Mouse (Mus musculus) kidney, adult 2 months (tissue): ENCODE measurements around the gene Large2.

Experiments
- CTCF ChIP-seq: fragments of 200-500 bp; conservative IDR thresholded peaks from 2 replicates; pipeline ENCODE4 v1.5.1; 2011; ENCODE audit warnings: low read depth, mild to moderate bottlenecking, control low read depth, low read length, moderate library complexity, mixed read lengths; ENCODE audit not compliant: insufficient read depth, insufficient read length
- POLR2A ChIP-seq: fragments of 200-500 bp; IDR thresholded peaks from one replicate; pipeline ENCODE4 v1.6.1; 2011; ENCODE audit warnings: low read depth, low read length, control low read depth

DNA sequence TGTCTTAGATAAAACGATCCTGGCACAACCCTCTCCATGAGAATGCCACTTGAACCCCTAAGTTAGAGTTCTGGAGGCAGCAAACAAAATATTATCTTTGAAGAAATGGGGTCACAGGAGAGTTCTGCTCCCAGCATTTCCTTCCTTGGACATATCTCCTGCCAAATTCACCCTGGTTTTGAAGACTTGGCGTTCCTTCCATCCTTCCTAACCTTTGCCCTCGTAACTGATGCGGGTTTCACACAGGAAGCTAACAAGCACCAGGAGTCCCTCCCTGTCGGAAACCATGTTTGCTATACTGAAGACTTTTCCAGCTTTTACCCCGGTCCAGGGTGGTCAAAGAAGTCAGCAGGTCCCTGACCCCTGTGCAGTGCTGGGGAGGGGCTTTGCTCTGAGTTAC lies 20.4 kb downstream of the Large2 start:
- TF ChIP-seq CTCF (no peak), POLR2A (no peak)
